Mouse (Mus musculus) megakaryocyte, embryonic 14.5 days (primary cell): ENCODE data around the gene Robo1.

Source experiments
- FLI1 ChIP-seq: IDR thresholded peaks from 2 replicates; pipeline ENCODE4 v1.6.1; 2012; ENCODE audit warnings: low read length, inconsistent platforms, mixed read lengths
- GATA1 ChIP-seq: IDR thresholded peaks from 3 replicates; pipeline ENCODE4 v1.6.1; 2012; ENCODE audit warnings: mixed read lengths, low read length, inconsistent platforms, borderline replicate concordance

DNA sequence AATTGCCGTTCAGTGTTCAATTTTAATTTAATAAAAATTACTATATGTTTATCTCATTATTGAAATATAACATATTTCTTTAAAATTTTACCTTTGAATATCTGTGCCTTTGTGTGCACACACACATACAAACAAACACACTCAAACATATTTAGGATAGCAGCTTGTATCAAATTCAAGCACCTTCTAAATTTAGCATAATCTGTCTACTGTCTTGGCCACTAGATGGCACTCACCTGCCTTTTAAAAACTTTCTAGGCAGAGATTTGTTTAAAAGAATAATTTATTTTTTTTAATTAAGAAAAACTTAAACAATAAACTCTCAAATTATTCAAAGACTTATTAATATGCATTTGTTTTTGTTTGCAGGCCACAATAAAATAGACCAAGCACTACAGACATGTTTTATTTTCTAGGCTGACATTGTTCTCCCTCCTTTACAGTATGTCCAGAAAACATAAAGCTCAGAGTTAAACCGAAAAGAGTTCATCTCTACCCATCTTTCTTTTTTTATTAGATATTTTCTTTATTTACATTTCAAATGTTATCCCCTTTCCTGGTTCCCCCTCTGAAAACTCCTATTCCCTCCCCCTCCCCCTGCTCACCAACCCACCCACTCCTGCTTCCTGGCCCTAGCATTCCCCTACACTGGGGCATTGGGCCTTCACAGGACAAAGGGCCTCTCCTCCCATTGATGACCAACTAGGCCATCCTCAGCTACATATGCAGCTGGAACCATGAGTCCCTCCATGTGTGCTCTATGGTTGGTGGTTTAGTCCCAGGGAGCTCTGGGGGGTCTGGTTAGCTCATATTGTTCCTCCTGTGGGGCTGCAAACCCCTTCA is 48.6 kb downstream of the Robo1 start:
- TF ChIP-seq GATA1 (no peak), FLI1 (no peak)
